In genomic region chr8:120124836-120125389, GRCm38 (mm10) we compare ENCODE assay signal across 12 mouse cellular contexts. TPM values are rescaled to one million over a fixed set of nuclear protein-coding genes. Genes with fewer than 3 reads are reported as not detected.
DNase-seq lines count a peak whose midpoint lies in the region; ATAC-seq and TF ChIP-seq lines count a peak whose summit lies in the region.
"Had no signal": no experiment of that assay in that cellular context is flagged by ENCODE, and none has a peak within 500 bp of the region (broad histone marks: within the 10 kb centered on the region; RNA-seq: fewer than 3 reads in every experiment).

No protein-coding gene starts in this region.

- no peak for ATAC-seq in intestine, embryonic 14.5 days (replicated peaks; ENCODE audit: low FRiP score, low TSS enrichment, low read depth)
- ATAC-seq in intestine, postnatal 0 days = no peak
- ATAC-seq in forebrain, embryonic 11.5 days (replicated peaks; ENCODE audit: low FRiP score) = peak; percentile 53; the same call in 1 of the 2 replicates
- peak; percentile 82 for ATAC-seq in forebrain, postnatal 0 days
- ATAC-seq in midbrain, embryonic 13.5 days = peak; percentile 80

- H3K4me2 ChIP-seq in intestine, embryonic 14.5 days (ENCODE audit: low read length) = no peak overlapping the region
- H3K4me2 ChIP-seq in intestine, postnatal 0 days (replicated peaks; ENCODE audit: low read depth) = no peak overlapping the region
- H3K4me2 ChIP-seq in forebrain, embryonic 11.5 days (ENCODE audit: low read depth, low read length, severe bottlenecking) = no peak overlapping the region
- no peak overlapping the region for H3K4me2 ChIP-seq in forebrain, postnatal 0 days (ENCODE audit: low read depth)
- H3K4me2 ChIP-seq in midbrain, embryonic 13.5 days (replicated peaks) = no peak overlapping the region
- H3K4me2 ChIP-seq: liver, embryonic 15.5 days had no signal

- H3K36me3 ChIP-seq in intestine, embryonic 14.5 days (ENCODE audit: control insufficient read depth, insufficient read depth, low read length) = no peaks in the 10 kb centered on the region
- H3K36me3 ChIP-seq in intestine, postnatal 0 days (ENCODE audit: control insufficient read depth, insufficient read depth) = no peaks in the 10 kb centered on the region
- no peaks in the 10 kb centered on the region for H3K36me3 ChIP-seq in forebrain, embryonic 11.5 days (ENCODE audit: control insufficient read depth, insufficient read depth, low read length)
- H3K36me3 ChIP-seq in forebrain, postnatal 0 days (ENCODE audit: insufficient read depth) = no peaks in the 10 kb centered on the region
- no peaks in the 10 kb centered on the region for H3K36me3 ChIP-seq in midbrain, embryonic 13.5 days
- H3K36me3 ChIP-seq in thymus, adult 2 months (ENCODE audit: control insufficient read depth, insufficient read depth, low read length) = no peaks in the 10 kb centered on the region
- H3K36me3 ChIP-seq: liver, embryonic 15.5 days had no signal

- no peak overlapping the region for H3K9ac ChIP-seq in intestine, embryonic 14.5 days (ENCODE audit: low read length)
- H3K9ac ChIP-seq in intestine, postnatal 0 days (ENCODE audit: low read depth, low read length) = no peak overlapping the region
- H3K9ac ChIP-seq in forebrain, embryonic 11.5 days (ENCODE audit: low read length) = no peak overlapping the region
- no peak overlapping the region for H3K9ac ChIP-seq in forebrain, postnatal 0 days
- H3K9ac ChIP-seq in midbrain, embryonic 13.5 days (replicated peaks) = no peak overlapping the region; the same call in 1 of the 2 replicates
- H3K9ac ChIP-seq: liver, embryonic 15.5 days had no signal

- no peaks in the 10 kb centered on the region for H3K27me3 ChIP-seq in intestine, embryonic 14.5 days (replicated peaks; ENCODE audit: control insufficient read depth, insufficient read depth, low read length)
- H3K27me3 ChIP-seq in intestine, postnatal 0 days (replicated peaks; ENCODE audit: control insufficient read depth, insufficient read depth, low read length) = no peaks in the 10 kb centered on the region
- no peaks in the 10 kb centered on the region for H3K27me3 ChIP-seq in forebrain, embryonic 11.5 days (ENCODE audit: control insufficient read depth, insufficient read depth, low read length)
- no peaks in the 10 kb centered on the region for H3K27me3 ChIP-seq in forebrain, postnatal 0 days (ENCODE audit: insufficient read depth, low read length)
- no peaks in the 10 kb centered on the region for H3K27me3 ChIP-seq in midbrain, embryonic 13.5 days
- H3K27me3 ChIP-seq in thymus, adult 2 months (ENCODE audit: control insufficient read depth, insufficient read depth, low read length) = no peaks in the 10 kb centered on the region

- no peak for TF ChIP-seq CTCF in intestine, postnatal 0 days (IDR thresholded peaks at IDR 0.05; ENCODE audit: low read depth)
- no peak for TF ChIP-seq CTCF in forebrain, postnatal 0 days (IDR thresholded peaks at IDR 0.05; ENCODE audit: low read depth)
- TF ChIP-seq CTCF in thymus, adult 2 months (IDR thresholded peaks at IDR 0.05; ENCODE audit: borderline replicate concordance, control insufficient read depth, extremely low read depth, insufficient read depth, low read length, poor library complexity) = no peak

- no peak for TF ChIP-seq POLR2A in thymus, adult 2 months (IDR thresholded peaks at IDR 0.05; ENCODE audit: control insufficient read depth, extremely low read depth, insufficient read depth, low read length, poor library complexity)

- H3K4me1 ChIP-seq in intestine, embryonic 14.5 days (replicated peaks; ENCODE audit: control insufficient read depth, insufficient read depth, low read length) = peaks cover 35% of the 10 kb centered on the region
- no peaks in the 10 kb centered on the region for H3K4me1 ChIP-seq in intestine, postnatal 0 days (replicated peaks; ENCODE audit: control insufficient read depth, insufficient read depth, low read length)
- H3K4me1 ChIP-seq in forebrain, embryonic 11.5 days (replicated peaks; ENCODE audit: control insufficient read depth, insufficient read depth, low read length) = peaks cover 6% of the 10 kb centered on the region; the same call in 1 of the 2 replicates
- H3K4me1 ChIP-seq in forebrain, postnatal 0 days (ENCODE audit: insufficient read depth) = no peaks in the 10 kb centered on the region
- H3K4me1 ChIP-seq in midbrain, embryonic 13.5 days (replicated peaks) = peaks cover 48% of the 10 kb centered on the region
- peaks cover 3% of the 10 kb centered on the region; the same call in 1 of the 2 replicates for H3K4me1 ChIP-seq in thymus, adult 2 months (replicated peaks; ENCODE audit: control insufficient read depth, insufficient read depth, low read length)

- H3K27ac ChIP-seq in intestine, embryonic 14.5 days (ENCODE audit: low read depth) = peak overlapping the region; percentile 38; the same call in 1 of the 2 replicates
- no peak overlapping the region for H3K27ac ChIP-seq in intestine, postnatal 0 days (ENCODE audit: low read depth, low read length)
- no peak overlapping the region for H3K27ac ChIP-seq in forebrain, embryonic 11.5 days (ENCODE audit: low read depth, low read length)
- no peak overlapping the region for H3K27ac ChIP-seq in forebrain, postnatal 0 days (ENCODE audit: low read depth, low read length)
- peak overlapping the region; percentile 53 for H3K27ac ChIP-seq in midbrain, embryonic 13.5 days
- H3K27ac ChIP-seq in thymus, adult 2 months (ENCODE audit: control insufficient read depth, insufficient read depth, low read length) = no peak overlapping the region
- H3K27ac ChIP-seq: liver, embryonic 15.5 days had no signal

- H3K9me3 ChIP-seq in intestine, embryonic 14.5 days (ENCODE audit: control insufficient read depth, low read length) = no peaks in the 10 kb centered on the region
- H3K9me3 ChIP-seq in intestine, postnatal 0 days (ENCODE audit: control insufficient read depth) = no peaks in the 10 kb centered on the region
- no peaks in the 10 kb centered on the region for H3K9me3 ChIP-seq in forebrain, embryonic 11.5 days (ENCODE audit: control insufficient read depth, low read length)
- no peaks in the 10 kb centered on the region for H3K9me3 ChIP-seq in forebrain, postnatal 0 days (ENCODE audit: low read length)
- H3K9me3 ChIP-seq in midbrain, embryonic 13.5 days = no peaks in the 10 kb centered on the region
- H3K9me3 ChIP-seq: liver, embryonic 15.5 days had no signal

- no peak for DNase-seq in intestine, embryonic 14.5 days (ENCODE audit: low spot score)
- DNase-seq in forebrain, embryonic 11.5 days (ENCODE audit: low spot score) = peak; percentile 63
- DNase-seq in forebrain, postnatal 0 days = no peak
- DNase-seq in ovary, postnatal 10 days (ENCODE audit: low spot score) = no peak
- DNase-seq in thymus, adult 2 months = no peak
- DNase-seq: adrenal gland, adult 2 months; cerebellum, adult 18-20 months had no signal

- 52% methylated on average over 7 of the region's 7 CpGs for WGBS in intestine, embryonic 14.5 days
- 65% methylated on average over 7 of the region's 7 CpGs for WGBS in intestine, postnatal 0 days
- WGBS in forebrain, embryonic 11.5 days = 49% methylated on average over 7 of the region's 7 CpGs
- 43% methylated on average over 7 of the region's 7 CpGs for WGBS in forebrain, postnatal 0 days
- 28% methylated on average over 7 of the region's 7 CpGs for WGBS in midbrain, embryonic 13.5 days
- 52% methylated on average over 7 of the region's 7 CpGs for WGBS in thymus, adult 2 months

- H3K4me3 ChIP-seq in intestine, embryonic 14.5 days (ENCODE audit: low read depth, low read length) = no peak overlapping the region
- H3K4me3 ChIP-seq in intestine, postnatal 0 days (ENCODE audit: low read depth, low read length) = no peak overlapping the region
- H3K4me3 ChIP-seq in forebrain, embryonic 11.5 days (ENCODE audit: low read depth, low read length) = no peak overlapping the region
- H3K4me3 ChIP-seq in forebrain, postnatal 0 days (ENCODE audit: low read depth, low read length) = no peak overlapping the region
- H3K4me3 ChIP-seq in midbrain, embryonic 13.5 days (replicated peaks) = no peak overlapping the region
- no peak overlapping the region for H3K4me3 ChIP-seq in thymus, adult 2 months (ENCODE audit: control insufficient read depth, insufficient read depth, low read length)
- H3K4me3 ChIP-seq: erythroblast, embryonic 14.5 days; liver, embryonic 15.5 days had no signal

RNA-seq across cellular contexts. Expression of gene 6430548M08Rik, which starts 11.0 kb away (rescaled TPM):
- 4.7 and 6.3 TPM in 2 replicates for polyA plus RNA-seq in intestine, embryonic 14.5 days (2014; fragmentation: Nextera tagmentation; extraction: Ambion mirVana)
- 6.0 and 7.1 TPM in 2 replicates for polyA plus RNA-seq in intestine, postnatal 0 days (2015; fragmentation: Nextera tagmentation; extraction: Ambion mirVana)
- 9.9 and 10.0 TPM in 2 replicates for polyA plus RNA-seq in forebrain, embryonic 11.5 days (2014; fragmentation: Nextera tagmentation; extraction: Ambion mirVana)
- total RNA-seq in forebrain, postnatal 0 days (2014; rRNA removed) = 49.0 and 59.6 TPM in 2 replicates
- 27.8 and 32.7 TPM in 2 replicates for polyA plus RNA-seq in forebrain, postnatal 0 days (2015; fragmentation: Nextera tagmentation; extraction: Ambion mirVana)
- polyA plus RNA-seq in midbrain, embryonic 13.5 days (2015; fragmentation: Nextera tagmentation; extraction: Ambion mirVana) = 23.1 and 23.3 TPM in 2 replicates
- polyA plus RNA-seq in thymus, adult 2 months (2012; rRNA removed) = 4.9 and 8.6 TPM in 2 replicates

RNA-seq across cellular contexts. Expression of gene Zdhhc7, which starts 23.6 kb away (rescaled TPM):
- 28.8 and 30.6 TPM in 2 replicates for polyA plus RNA-seq in intestine, embryonic 14.5 days (2014; fragmentation: Nextera tagmentation; extraction: Ambion mirVana)
- 39.4 and 44.9 TPM in 2 replicates for polyA plus RNA-seq in intestine, postnatal 0 days (2015; fragmentation: Nextera tagmentation; extraction: Ambion mirVana)
- polyA plus RNA-seq in forebrain, embryonic 11.5 days (2014; fragmentation: Nextera tagmentation; extraction: Ambion mirVana) = 29.4 and 29.9 TPM in 2 replicates
- 24.8 and 37.6 TPM in 2 replicates for total RNA-seq in forebrain, postnatal 0 days (2014; rRNA removed)
- polyA plus RNA-seq in forebrain, postnatal 0 days (2015; fragmentation: Nextera tagmentation; extraction: Ambion mirVana) = 19.2 and 25.3 TPM in 2 replicates
- 28.3 and 30.2 TPM in 2 replicates for polyA plus RNA-seq in midbrain, embryonic 13.5 days (2015; fragmentation: Nextera tagmentation; extraction: Ambion mirVana)
- polyA plus RNA-seq in thymus, adult 2 months (2012; rRNA removed) = 93.4 and 94.2 TPM in 2 replicates

RNA-seq across cellular contexts. Expression of gene Fam92b, which starts 52.4 kb away (rescaled TPM):
- polyA plus RNA-seq in intestine, embryonic 14.5 days (2014; fragmentation: Nextera tagmentation; extraction: Ambion mirVana) = 1.5 and 1.6 TPM in 2 replicates
- 0.29 TPM in 1 of 2 replicates, not detected in the other for polyA plus RNA-seq in intestine, postnatal 0 days (2015; fragmentation: Nextera tagmentation; extraction: Ambion mirVana)
- polyA plus RNA-seq in forebrain, embryonic 11.5 days (2014; fragmentation: Nextera tagmentation; extraction: Ambion mirVana) = 2.0 and 2.1 TPM in 2 replicates
- total RNA-seq in forebrain, postnatal 0 days (2014; rRNA removed) = 1.2 and 2.1 TPM in 2 replicates
- polyA plus RNA-seq in forebrain, postnatal 0 days (2015; fragmentation: Nextera tagmentation; extraction: Ambion mirVana) = 1.1 and 1.6 TPM in 2 replicates
- polyA plus RNA-seq in midbrain, embryonic 13.5 days (2015; fragmentation: Nextera tagmentation; extraction: Ambion mirVana) = 2.3 and 2.4 TPM in 2 replicates
- 0.39 TPM in 1 of 2 replicates, not detected in the other for polyA plus RNA-seq in thymus, adult 2 months (2012; rRNA removed)
- total RNA-seq: ES-E14 had no signal
- polyA plus RNA-seq: erythroblast, embryonic 14.5 days; liver, embryonic 15.5 days had no signal

Comparison
In these comparisons a context has a peak if more than half of its experiments do, and no peak if none do; other contexts are left out.
1. H3K27ac ChIP-seq: peak in intestine, embryonic 14.5 days (single experiment) and midbrain, embryonic 13.5 days (single experiment); none in intestine, postnatal 0 days (single experiment), forebrain, embryonic 11.5 days (single experiment), forebrain, postnatal 0 days (single experiment) and thymus, adult 2 months (single experiment).
2. ATAC-seq: peak in forebrain, embryonic 11.5 days (single experiment), forebrain, postnatal 0 days (single experiment) and midbrain, embryonic 13.5 days (single experiment); none in intestine, embryonic 14.5 days (single experiment) and intestine, postnatal 0 days (single experiment).